Mouse (Mus musculus) frontal cortex, adult (tissue): ENCODE measurements at regions not wholly inside any gene's neighbourhood (a gene's known extent, or its start where the extent isn't known, plus 50 kb on each side); places are given as distances from the start of the nearest gene placed in this dataset.
A peak's percentile ranks its signal among the peaks of the same experiment; 100 is the strongest.
"Not testable (repeated sequence)": the region's sequence is repeated elsewhere in the genome, so short reads cannot be mapped to it uniquely, and the experiment has no call there.

Experiments used
- ATAC-seq: cut with Nextera tagmentation; 2 replicates; pipeline ENCODE4 v1.9.2; 2017; ENCODE audit warnings: mild to moderate bottlenecking, moderate library complexity, mixed read lengths; ENCODE audit not compliant: low TSS enrichment

GRCm38 (mm10) chr7:64032921-64033354 is 94.2 kb upstream of the Klf13 start:
- ATAC-seq: peak; percentile 89

DNA sequence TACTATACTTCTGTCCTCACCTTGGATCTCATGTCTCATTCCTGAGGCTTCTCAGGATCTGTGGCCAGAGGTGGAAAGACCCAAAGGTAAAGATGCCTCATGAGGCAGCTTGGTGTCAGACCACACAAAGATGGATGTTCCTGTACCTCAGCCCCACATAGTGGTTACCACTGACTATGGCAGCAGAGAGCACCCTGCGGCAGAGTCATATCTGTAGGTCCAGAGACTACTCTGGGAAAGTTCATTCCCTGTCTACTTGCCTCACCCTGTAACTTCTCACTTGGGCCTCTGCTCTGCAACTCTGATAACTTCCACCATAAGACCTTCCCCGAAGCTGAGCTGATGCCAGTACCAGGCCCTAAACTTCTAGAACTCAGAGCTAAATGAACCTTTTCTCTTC is 91.9 kb upstream of the Klf13 start:
- no peak for ATAC-seq

GRCm38 (mm10) chr7:64027100-64027499 is 88.4 kb upstream of the Klf13 start:
- no peak for ATAC-seq

DNA sequence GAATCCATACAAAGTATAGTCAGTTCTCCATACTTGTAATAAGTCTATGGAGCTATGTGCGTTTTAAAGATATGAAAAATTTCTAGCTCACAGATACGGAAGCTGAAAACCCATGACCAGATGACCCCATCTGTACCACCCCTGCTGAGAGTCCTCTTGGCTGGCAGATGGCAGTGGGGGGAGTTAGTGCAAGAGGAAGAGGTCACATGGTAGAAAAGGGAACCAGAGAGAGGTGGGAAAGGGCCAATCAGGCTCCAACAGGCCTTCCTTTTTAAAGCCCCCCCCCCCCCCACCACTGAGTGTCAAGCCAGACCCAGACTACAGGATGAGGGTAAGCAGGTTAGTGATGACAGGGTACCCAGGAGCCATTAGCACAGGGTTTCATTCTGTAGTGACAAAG is 86.4 kb upstream of the Klf13 start:
- ATAC-seq: no peak

GRCm38 (mm10) chr7:64024253-64024652 is 85.5 kb upstream of the Klf13 start:
- ATAC-seq: peak; percentile 60

DNA sequence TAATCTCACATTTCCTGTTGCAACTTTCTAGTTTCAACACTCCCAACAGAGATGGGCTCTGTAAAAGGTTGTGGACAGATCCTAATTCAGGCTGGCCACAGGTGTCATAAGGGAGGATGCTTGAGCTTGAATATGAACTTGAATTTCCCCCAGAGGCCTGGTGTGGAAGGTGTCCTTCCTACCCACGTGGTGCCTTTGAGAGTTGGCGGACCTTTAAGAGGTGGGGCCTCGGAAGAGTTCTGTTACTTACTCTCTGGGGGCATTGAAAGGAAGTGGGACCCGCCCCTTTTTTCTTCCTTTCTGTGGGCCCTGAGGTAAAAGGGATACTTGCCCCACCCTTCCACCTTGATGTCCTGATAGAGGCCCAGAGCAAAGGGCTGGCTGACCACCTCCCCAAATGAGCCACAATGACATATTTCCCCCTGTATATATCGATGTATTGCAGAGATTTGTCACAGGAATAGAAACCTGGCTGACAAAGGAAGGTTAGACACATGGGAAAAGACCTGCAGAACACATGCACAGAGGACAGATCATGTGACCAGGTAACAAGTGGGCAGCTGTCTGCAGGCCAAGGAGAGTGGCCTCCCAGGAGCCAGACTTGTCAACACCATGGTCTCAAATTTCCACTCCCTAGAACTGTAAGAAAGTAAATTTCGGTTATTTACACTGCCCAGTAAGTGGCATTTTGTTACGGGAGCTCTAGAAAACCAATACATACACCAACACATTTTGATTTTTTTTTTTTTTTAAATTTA is 84.2 kb upstream of the Klf13 start:
- no peak for ATAC-seq

- ATAC-seq: peak; percentile 87
These were observed 82.8 kb upstream of the Klf13 start for GRCm38 (mm10) chr7:64021241-64022108.

GRCm38 (mm10) chr7:64018107-64018506 is 79.4 kb upstream of the Klf13 start:
- no peak for ATAC-seq

- no peak for ATAC-seq
These were observed 78.2 kb upstream of the Klf13 start for GRCm38 (mm10) chr7:64016874-64017273.

DNA sequence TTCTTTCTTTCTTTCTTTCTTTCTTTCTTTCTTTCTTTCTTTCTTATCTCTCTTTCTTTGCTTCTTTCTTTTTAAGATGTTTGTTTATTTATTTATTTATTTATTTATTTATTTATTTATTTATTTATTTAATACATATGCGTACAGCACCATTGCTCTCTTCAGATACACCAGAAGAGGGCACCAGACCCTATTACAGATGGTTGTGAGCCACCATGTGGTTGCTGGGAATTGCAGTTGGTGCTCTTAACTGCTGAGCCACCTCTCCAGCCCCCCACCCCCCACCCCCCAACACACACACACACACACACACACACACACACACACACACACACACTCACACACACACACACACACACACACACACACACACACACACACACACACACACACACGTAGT is 76.4 kb upstream of the Klf13 start:
- ATAC-seq: not testable (repeated sequence)

GRCm38 (mm10) chr7:64014227-64014626 is 75.5 kb upstream of the Klf13 start:
- no peak for ATAC-seq

- no peak for ATAC-seq
These were observed 74.4 kb upstream of the Klf13 start for GRCm38 (mm10) chr7:64013023-64013547.

DNA sequence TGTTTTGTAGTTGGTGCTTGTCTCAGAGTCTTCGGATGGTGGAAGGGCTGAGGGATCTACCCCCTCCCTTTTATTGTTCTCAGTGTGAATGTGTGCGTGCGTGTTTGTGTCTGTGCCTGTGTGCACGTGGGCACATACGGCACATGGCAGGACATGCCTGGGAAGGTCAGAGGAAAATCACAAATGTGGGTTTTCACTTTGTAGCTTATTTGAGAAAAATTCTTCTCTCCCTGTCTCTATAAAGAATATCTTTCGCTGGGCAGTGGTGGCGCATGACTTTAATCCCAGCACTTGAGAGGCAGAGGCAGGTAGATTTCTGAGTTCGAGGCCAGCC is 73.5 kb upstream of the Klf13 start:
- no peak for ATAC-seq

- ATAC-seq: peak; percentile 76
These were observed 73.0 kb upstream of the Klf13 start for GRCm38 (mm10) chr7:64011563-64012267.

- no peak for ATAC-seq
These were observed 71.9 kb upstream of the Klf13 start for GRCm38 (mm10) chr7:64010640-64011039.

DNA sequence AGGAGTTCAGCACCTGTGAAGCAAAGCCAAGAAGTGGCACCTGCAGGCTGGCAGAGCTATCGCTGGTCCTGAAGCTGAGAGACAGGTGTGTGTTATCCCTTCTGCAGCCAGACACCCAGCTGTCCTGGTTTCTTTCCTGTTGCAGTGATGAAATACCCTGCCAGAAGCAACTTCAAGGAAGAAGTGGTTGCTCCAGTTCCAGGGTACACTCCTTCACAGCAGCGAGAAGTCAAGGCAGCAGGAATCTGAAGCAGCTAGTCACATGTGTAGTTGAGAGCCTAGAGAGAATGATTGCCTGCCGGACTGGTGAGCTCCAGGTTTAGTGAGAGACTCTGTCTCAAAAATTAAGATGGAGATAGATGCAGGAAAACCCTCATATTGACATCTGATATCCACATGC is 69.1 kb upstream of the Klf13 start:
- no peak for ATAC-seq

DNA sequence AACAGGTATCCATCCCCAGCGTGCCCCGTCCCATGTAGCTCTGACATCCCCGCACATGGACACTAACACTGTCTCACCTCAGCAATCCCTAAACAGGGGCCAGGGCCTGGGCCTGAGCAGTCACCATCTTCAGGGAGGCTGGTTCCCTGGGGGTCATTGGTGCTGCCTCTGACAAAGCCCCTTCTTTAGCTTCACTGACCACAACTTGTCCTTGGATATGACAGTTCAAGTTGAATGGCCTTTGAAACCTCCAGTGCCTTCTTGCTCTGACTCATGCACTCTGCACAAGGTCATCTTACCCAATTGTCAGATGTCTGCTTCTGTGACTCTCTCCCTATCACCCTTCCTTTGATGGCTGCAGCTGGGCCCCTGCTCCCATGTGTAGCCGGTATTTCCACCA is 68.2 kb upstream of the Klf13 start:
- no peak for ATAC-seq

DNA sequence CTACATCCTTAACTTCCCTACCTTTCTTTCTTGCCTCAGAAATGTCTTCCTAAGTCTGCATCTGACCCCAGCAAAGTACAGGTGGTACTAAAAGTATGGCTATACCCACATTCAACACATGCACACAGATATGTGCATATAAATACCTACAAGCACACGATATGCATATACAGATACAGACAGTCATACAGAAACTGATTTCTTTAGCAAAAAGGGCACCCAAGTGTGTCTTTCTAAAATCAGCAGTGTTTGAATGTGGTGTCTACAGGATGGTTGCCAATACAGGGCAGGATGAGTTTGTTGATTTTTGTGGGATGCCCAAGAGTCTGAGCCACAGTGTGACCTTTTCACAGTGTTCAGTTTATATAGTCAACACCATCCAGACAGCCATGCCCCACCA is 67.0 kb upstream of the Klf13 start:
- ATAC-seq: no peak

DNA sequence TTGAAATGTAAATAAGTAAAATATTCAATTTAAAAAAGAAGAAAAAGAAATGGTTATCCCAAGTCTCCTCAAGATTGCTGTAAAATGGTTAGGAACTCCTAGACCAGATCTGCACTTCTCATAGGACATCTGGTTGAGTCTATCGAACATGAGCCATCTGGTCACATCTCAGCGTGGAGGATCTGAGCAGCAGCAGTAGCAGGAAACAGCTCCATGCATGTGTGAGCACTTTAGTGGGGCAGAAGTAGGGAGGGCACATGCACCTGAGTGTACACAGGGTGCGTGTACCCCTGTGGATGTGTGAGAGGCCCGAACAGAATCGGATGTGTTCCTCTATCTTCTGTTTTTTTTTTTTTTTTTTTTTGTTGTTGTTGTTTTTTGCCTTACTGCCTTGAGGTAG is 65.2 kb upstream of the Klf13 start:
- ATAC-seq: peak; percentile 59

DNA sequence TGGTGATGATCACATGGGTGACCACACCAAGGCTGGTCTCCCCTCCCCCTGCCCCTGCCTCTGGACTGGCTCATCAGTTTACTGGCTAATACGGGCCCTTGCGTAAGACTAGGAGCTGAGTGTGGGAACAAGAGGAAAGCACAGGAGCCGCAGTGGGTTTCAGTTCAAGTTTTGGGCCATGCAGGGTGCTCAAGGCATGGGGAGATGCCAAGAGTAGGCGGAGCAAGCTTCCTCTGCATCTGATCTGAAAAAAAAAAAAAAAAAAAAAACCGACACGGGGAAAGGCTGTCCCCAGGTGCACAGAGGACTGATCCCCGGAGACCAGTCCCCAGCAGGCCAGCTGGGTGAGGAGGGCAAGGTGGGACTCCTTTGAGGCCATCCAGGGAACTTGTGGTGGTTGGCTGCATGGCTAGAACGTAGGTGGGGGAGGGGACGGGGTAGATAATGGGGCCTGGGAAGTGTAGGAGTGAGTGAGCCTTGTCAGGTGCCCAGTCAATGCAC is 62.9 kb upstream of the Klf13 start:
- ATAC-seq: no peak

DNA sequence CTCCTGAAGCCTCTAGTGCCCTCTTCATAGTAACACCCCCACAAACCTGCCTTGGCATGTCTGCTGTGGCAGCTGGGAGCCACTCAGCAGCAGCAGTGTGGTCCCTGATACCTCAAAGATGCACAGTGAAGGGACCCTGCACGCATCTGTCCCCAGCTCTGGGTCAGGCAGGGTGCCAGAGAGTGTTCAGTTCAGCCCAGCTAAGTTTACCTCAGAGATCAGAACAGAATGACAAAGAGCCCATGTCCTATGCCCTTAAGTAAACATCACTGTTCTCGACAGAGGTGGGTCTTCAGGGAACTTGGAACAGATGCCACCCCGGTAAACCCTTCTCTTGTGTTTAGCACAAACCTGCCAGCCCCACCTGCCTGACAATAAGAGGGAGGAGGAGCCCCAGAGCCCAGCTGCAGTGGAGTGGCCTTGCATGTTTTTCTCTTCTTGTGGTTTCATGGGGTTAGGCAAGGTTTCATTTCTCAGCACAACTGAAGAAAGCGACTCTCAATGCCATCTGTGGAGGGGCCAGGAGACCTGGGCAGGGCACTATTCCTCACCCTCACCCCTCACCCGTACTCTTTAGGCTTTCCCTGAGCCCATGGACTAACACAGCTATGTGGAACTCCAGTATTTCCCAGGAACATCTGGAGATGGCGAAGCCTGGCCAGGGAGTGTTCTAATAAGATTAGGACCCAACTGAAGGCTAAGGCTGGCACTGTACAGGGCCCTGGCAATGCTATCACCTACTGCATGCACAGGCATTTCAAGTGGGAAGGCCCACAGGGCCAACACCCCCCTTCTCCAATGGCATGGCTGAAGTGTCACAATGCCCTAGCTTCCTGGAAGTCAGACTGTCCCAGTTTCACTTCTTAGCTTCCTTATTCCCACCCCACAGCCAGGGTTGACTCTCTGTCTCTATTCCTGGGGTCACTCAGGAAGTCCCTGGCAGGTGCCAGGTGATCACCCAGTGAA is 60.6 kb upstream of the Klf13 start:
- ATAC-seq: no peak
